Mouse (Mus musculus) heart, adult 9 months (tissue): ENCODE measurements at regions not wholly inside any gene's neighbourhood (a gene's known extent, or its start where the extent isn't known, plus 50 kb on each side); places are given as distances from the start of the nearest gene placed in this dataset.
"Not testable (repeated sequence)": the region's sequence is repeated elsewhere in the genome, so short reads cannot be mapped to it uniquely, and the experiment has no call there.

Source experiments
- DNase-seq, 2 experiments: peaks; one replicate each; pipeline ENCODE4 v3.0.0; 2022; ENCODE audit warnings: low spot score in 2 of 2

DNA sequence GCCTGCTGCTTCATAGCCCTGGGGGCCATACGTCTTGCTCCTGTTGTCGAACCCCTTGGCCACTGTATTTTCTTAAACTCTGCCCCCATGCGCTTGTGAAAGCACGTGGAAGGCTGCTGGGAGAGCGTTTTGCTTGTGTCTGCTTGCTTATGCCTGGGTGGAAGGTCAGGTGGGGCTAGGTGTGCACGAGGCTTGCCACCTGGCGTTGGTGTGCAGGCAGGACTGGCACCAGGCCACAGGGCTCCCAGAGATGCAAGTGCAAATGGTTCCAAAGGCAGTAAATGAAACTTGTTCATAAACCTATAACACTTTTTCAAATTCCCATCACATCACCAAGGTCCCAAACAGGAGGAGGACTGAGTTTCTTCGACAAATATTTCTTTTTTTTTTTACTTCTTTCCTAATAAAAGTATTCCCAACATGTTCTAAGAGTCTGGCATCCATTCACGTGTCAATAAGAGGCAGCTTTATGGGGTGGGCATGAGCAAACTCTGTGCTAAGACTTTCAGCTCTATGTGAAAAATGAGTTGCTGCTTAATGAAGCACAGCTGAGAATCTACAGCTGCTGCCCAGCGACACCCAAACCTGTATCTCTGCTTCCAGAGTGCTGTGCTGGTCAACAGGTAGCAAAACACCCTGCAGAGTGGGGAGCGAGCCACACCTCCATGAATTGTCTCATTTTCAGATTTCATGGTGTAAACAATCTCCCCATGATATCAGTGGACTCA is 116.0 kb upstream of the Gmds start:
- DNase-seq: no peak

DNA sequence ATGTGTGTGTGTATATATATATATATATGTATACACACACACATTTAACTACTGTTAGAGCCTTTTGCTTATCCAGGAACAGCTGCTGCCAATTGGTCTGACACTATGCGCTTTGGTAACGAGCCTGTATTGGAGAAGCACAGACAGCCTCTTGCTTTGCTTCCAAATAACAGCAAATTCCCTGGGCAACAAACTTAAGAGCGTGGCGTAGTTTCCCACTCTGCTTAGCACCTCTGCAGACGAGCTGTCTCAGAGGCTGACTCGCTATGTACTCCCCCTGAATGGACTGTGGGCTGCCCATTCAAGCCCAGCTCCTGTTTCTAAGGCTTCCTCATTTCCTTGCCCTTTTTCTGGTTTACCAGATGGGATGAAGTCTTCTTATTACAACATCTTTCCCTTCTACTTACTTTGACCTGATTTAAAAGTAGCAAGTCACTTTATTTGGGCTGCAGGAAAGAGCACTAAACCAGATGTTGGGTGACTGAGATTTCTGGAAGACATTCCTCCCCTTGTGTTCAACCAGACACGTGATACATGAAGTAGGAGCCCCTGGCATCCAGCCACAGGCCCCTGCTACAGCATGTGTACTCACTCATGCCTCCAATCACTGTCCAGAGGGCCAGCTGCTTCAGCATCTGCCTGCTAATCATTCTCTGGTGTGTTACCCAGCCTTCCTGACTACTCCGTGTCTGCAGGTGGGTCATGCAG is 111.3 kb upstream of the Gmds start:
- peak; percentile 79 to 81 for DNase-seq

DNA sequence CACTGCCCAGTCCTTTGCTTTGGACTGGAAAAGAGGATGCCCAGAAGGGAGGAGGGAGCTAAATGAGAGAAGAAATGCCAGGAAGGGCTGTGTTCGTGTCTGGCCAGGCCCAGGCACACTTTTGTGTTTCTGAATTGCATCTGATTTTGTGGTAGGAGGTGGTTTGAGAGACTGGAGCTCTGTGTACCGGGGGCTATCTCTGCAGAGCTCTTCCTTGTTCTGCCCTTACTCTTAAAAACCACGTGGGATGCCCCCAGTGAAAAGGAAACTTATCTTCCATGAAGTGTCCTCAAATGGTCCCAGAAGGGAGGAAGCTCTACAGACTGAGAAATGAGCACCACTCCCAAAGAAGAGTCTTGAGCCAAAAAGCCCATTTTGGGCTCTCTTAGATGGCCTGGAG is 106.0 kb upstream of the Gmds start:
- DNase-seq: peak; percentile 11 to 31

DNA sequence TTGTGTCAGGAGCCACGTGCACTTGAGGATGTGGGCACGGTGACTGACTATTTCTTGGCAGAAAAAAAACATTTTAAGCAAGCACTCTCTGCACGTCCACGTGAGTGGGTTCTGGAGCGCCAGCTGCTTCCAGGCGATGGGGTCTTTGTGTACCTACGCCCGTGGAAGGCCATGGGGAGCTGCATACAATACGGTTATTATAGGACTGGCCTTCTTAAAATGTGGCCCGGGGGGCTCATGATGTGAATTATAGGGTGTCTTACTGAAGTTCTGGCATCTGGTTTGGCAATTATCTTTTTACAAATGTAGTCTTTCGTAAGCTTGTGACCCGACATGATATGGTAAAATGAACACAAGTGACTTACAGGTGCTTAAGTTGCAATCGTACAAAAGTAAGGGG is 103.5 kb upstream of the Gmds start:
- DNase-seq: no peak

DNA sequence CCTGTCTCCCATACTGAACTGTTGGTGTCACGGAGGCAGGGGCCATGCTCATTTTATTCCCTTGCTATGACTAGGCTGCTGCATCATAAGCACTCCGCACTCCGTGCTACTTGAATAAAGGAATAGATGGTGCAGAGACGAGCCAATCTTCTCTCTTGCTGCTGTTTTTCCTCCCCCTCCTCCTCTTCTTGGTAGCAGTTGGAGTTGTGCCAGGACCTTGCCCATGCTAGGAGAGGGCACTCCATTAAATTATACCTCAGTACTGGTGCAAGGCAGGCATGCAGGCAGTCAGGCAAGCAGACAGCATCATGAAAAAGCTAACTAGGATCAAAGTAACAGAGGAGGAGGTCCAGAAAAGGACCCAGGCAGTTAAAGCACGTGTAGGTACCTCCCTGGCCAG is 96.6 kb upstream of the Gmds start:
- no peak for DNase-seq

DNA sequence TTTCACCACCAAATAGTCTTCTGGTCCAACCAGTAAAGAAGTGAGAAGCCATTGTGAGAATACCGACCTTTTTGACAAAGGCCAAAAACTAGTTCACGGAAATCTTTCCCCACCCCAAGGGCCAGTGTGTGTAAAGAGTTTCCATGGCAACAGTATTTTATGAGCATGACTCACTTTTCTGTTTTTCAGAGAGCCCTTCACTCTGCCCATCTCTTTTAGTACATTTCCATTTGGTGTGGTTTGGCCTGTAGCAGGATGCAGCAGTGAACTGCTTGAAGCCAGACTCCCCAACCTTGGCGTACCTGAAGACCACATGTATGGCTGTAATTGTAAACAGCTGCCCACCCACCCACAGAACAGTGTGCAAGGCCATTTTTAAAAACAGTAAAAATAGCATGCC is 89.9 kb upstream of the Gmds start:
- DNase-seq: no peak

DNA sequence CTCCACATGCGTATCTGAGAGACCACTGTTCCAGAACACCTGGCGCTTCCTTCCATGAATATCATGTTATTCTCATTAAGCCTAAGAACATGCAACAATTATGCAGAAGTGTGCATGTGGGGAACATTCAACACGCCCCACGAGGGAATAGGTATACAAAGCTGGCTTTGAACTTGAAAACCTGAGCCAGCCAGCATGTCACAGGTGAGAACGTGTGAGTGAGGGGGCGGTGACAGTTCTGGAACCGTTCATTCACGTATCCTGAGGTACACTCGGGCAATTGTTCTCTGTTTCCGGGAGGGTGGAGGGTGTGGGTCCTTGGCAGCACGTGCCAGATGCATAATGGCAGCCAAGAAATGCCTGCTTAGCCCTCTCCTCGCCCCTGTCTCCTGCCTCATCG is 88.4 kb upstream of the Gmds start:
- DNase-seq: no peak

DNA sequence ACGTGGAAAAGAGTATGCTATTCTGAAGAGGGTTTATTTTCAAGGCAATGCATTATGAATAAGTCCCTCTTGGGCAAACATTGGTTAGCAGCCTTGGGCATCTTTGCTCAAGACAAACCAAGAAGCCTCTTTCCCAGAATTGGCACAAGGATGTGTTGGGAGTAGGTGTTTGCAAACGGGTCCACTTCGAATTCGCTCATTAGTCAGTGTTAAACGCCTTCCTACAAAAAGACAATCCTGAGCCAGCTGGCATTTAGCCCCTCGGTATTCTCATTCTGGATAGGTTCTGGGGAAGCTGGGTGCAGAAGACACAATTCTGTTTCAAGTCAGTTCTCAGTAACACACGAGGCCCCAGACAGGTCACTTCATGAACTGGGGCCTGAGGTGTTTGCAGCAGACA is 87.7 kb upstream of the Gmds start:
- DNase-seq: no peak

DNA sequence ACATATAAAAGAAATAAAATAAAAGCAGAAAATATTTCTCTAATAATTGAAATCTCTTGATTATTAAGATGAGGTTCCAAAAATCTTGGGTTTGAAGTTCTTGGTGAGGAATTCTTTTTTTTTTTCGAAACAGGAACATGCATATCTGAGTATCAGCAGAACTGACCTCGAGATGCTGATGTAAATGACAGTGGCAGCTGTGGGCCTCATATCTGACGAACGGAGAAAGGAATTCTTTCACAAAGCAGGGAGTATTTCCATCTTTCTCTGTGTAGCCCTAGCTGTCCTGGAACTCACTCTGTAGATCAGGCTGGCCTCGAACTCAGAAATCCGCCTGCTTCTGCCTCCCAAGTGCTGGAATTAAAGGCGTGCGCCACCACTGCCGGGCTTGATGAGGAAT is 86.0 kb upstream of the Gmds start:
- not testable (repeated sequence) for DNase-seq

DNA sequence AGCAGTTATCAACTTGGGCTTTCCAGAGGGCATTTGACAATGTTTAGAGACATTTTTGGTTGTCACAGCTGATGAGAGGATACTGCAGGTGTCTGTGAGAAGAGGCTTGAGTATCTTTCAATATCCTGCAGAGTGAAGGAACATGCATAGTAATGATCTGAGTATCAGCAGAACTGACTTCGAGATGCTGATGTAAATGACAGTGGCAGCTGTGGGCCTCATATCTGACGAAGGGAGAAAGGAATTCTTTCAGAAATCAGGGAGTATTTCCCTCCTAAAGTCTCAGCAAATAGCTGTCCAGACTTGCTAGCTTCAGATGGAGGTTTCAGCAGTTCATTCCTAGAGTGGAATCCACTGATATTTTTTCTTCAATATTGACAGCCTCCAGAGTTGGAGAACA is 83.9 kb upstream of the Gmds start:
- no peak for DNase-seq

DNA sequence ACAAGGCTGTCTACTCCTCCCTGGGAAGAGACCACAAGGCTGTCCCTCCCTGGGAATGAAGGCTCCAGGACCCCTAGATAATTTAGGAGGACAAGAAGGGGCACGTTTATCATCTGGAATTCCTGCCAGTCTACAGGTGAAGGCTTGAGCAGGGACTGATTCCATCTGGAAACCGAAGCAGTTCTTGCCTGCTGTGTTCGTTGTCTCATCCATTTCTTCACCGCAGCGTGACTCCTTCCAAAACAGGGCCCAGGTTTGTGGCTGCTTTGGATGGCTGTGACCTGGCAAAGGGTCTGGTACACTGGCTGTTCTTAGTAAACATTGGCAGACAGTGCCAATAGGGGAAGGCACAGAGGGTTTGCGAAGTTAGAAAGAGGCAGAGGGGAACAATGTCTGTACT is 80.8 kb upstream of the Gmds start:
- DNase-seq: no peak

DNA sequence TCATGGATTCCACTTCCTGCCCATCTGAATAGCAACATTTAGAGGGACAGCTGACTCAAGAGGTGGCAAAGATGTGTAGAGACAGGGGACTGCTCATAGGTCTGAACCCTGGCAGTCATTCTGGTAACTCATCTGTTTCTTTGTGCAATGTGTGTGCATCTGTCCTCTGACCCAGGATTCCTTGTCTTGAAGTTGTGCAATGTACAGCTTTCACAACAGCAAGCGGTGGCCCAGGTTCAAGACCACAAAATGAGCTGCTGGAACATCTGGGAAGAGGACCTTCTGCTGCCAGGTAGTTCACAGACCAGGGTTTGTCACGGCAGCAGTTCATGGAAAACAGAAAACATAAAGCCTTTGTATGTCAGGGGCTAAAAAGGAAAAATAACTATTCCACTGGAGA is 80.1 kb upstream of the Gmds start:
- no peak for DNase-seq

DNA sequence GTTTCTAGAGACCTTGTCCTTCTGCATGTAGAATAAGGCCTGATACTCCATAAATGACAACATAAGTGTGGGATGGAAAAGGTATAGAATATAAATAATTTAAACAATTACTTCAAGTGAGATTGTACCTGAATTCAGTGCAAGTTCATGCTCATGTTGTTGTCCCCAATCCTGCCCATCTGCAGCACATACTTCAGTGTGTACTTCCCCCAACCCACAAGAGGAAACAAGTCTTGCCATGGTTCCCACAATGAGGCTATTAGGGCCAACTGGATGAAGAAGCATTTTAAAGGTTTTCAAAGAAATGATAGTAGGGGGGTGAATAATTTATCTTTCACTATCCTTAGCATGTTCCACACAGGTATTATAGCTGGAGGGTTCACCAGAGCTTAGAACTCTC is 79.4 kb upstream of the Gmds start:
- DNase-seq: no peak

DNA sequence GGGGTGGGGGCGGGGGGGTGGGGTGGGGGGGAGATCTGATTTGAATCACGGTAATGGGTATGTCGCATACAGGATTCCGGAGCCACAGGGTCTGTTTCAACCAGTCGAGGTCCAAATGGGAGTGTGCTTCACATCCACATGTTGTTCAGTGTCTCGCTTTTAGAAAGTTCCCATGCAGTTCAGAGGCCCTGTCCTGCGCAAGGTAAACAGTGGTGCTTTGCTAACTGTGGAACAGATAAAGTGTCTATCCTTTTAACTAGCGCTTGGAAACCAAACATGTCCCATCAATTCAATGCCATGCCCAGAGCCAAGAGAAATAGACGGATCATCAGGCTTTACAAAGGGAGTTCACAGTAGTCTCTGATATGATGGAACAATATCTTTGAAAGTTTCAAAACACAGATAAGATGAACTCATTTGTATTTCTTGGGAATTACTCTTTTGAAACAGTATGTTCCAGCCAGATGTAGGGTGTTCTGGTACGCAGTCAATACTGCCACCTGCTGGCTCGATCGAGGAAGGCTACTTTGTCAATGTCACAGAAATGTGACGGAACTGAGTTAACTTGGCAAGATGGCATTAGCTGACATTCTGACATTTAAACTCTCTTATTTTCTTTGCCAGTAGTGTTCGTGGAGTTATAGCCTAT is 72.9 kb upstream of the Gmds start:
- DNase-seq: peak; percentile 60 to 76

DNA sequence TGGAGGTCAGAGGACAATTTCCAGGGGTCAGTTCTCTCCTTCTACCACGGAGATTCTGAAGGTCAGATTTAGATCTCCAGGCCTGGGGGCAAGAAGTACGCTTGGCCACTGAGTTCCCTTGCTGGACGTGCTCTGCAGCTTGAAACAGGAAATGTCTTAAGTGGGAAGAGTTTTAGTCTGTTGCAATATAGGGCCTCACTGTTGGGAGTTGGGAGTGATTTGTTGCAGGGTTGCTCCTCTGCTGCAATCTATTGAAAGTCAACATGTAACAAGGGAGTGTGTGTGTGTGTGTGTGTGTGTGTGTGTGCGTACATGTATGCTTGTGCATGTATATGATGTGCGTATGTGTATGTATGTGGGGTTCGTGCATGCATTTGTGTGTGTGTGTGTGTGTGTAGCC is 71.5 kb upstream of the Gmds start:
- DNase-seq: no peak

DNA sequence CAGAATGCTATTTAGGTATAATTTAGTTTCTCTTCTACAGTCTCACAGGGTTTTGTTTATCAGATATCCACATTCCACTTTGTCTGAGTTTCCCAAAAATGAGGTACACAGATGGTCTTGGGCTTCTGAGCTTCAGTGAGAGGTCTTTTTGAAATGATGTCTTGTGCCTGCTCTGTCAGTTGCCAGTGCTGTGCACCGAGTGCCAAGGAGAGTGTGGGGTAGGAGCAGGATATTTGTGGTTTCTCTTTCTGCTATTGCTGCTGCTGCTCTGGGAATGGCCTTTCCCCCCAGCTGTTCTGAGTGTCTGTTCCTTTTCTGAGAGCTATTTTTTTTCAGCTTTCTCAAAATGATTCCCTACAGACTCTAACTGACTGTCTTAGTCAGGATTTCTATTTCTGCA is 60.1 kb upstream of the Gmds start:
- no peak for DNase-seq
